Mouse (Mus musculus) c-Kit-positive CD71-negative TER-119-negative erythroid progenitor cells, embryonic 14.5 days (primary cell): Measurements from ENCODE around the gene Smok3c.
"Not testable (repeated sequence)": the region's sequence is repeated elsewhere in the genome, so short reads cannot be mapped to it uniquely, and the experiment has no call there.

Experiments
- DNase-seq: peaks from one replicate; pipeline ENCODE4 v3.0.0-alpha.2; 2013; ENCODE audit warnings: low read depth

Smok3c gene

GRCm38 (mm10) chr5:138104976-138105375 lies 52.0 kb downstream of the Smok3c start:
- DNase-seq, result no peak

GRCm38 (mm10) chr5:138107130-138107529 lies 54.1 kb downstream of the Smok3c start:
- DNase-seq, result no peak

- not testable (repeated sequence) for DNase-seq
These were observed 56.9 kb downstream of the Smok3c start for GRCm38 (mm10) chr5:138109847-138110396.
